25 mouse cellular contexts compared by ENCODE assay signal in the genomic region with DNA sequence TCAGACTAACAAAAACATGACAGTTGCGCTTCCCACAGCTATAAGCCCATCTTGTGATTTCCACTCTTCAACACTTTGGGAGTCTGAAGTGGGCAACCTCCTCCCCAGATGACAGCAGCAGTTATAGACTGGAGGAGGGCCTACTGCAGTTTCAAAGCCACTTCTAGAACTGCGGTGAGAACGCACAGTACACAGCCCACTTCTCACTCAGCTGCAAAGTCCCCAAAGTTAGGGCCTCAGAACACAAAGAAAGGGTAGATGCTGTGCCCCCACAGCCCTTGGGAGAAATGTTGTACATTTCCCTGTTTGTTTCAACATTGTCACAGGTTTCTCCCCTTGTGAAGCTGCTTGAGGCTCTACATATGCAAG. TPM values are rescaled to one million over a fixed set of nuclear protein-coding genes. Genes with fewer than 3 reads are reported as not detected.
DNase-seq lines count a peak whose midpoint lies in the region; ATAC-seq and TF ChIP-seq lines count a peak whose summit lies in the region.
"Had no signal": no experiment of that assay in that cellular context is flagged by ENCODE, and none has a peak within 500 bp of the region (broad histone marks: within the 10 kb centered on the region; RNA-seq: fewer than 3 reads in every experiment).

No protein-coding gene starts in this region.

- no peaks in the 10 kb centered on the region for H3K79me2 ChIP-seq in CH12.LX (replicated peaks; ENCODE audit: control insufficient read depth, extremely low read depth, insufficient read depth, poor library complexity, severe bottlenecking)

- peak overlapping the region; percentile 64 for H3K9ac ChIP-seq in CH12.LX (ENCODE audit: insufficient read depth, low read depth)
- no peak overlapping the region for H3K9ac ChIP-seq in liver, embryonic 13.5 days
- H3K9ac ChIP-seq: hindbrain, embryonic 14.5 days had no signal

- no peak for TF ChIP-seq CTCF in CH12.LX (conservative IDR thresholded peaks at IDR 0.05 in 1 of 2, IDR thresholded peaks at IDR 0.05 in 1 of 2; ENCODE audit: low read depth in 2 of 2, low read length in 2 of 2)

- peak; percentile 33; the same call in 1 of the 2 replicates for TF ChIP-seq EP300 in CH12.LX (IDR thresholded peaks at IDR 0.05; ENCODE audit: low read length)

- TF ChIP-seq RAD21 in CH12.LX (IDR thresholded peaks at IDR 0.05; ENCODE audit: low read depth, low read length): no peak; the same call in 1 of the 2 replicates

- TF ChIP-seq POLR2A in CH12.LX (IDR thresholded peaks at IDR 0.05; ENCODE audit: low read depth, low read length): peak; percentile 34; the same call in 1 of the 2 replicates

- 64% methylated on average over 3 of the region's 3 CpGs for WGBS in liver, embryonic 13.5 days (ENCODE audit: insufficient replicate concordance)

- dilution Hi-C loops in CH12.LX (cut with MboI; ENCODE audit: extremely low pct_ligation_motif_present, extremely low pct_unique_long_range_greater_than_20kb, low sequenced_read_pairs): no loop called here

- H3K9me3 ChIP-seq in CH12.LX (replicated peaks; ENCODE audit: low read length): no peaks in the 10 kb centered on the region
- H3K9me3 ChIP-seq in liver, embryonic 13.5 days (replicated peaks): no peaks in the 10 kb centered on the region
- H3K9me3 ChIP-seq: megakaryocyte, embryonic 14.5 days had no signal

- in situ Hi-C loops in CH12.LX (cut with MboI; ENCODE audit: low pct_ligation_motif_present, low pct_unique_long_range_greater_than_20kb, low sequenced_read_pairs): no loop called here

- peak overlapping the region; percentile 48; the same call in 1 of the 2 replicates for H3K4me2 ChIP-seq in CH12.LX (ENCODE audit: insufficient read depth, low read depth, poor library complexity, severe bottlenecking)
- no peak overlapping the region for H3K4me2 ChIP-seq in liver, embryonic 13.5 days
- H3K4me2 ChIP-seq: hindbrain, embryonic 14.5 days had no signal

- peak overlapping the region; percentile 91 for H3K27ac ChIP-seq in CH12.LX (ENCODE audit: insufficient read depth, low read depth)
- H3K27ac ChIP-seq in liver, embryonic 13.5 days: peak overlapping the region; percentile 24; the same call in 1 of the 2 replicates
- H3K27ac ChIP-seq: heart, adult 2 months; hindbrain, embryonic 14.5 days had no signal

- no peak for ATAC-seq in liver, embryonic 13.5 days (ENCODE audit: low read depth)
- no peak for ATAC-seq in inflammation-experienced regulatory T-cells, adult 6 months
- ATAC-seq: intestine, postnatal 0 days had no signal

- H3K4me3 ChIP-seq in CH12.LX (replicated peaks in 1 of 3; ENCODE audit: low read depth in 2 of 3, low read length in 2 of 3, poor library complexity in 1 of 3): no peak overlapping the region
- H3K4me3 ChIP-seq in liver, embryonic 13.5 days (replicated peaks): no peak overlapping the region
- H3K4me3 ChIP-seq: heart, adult 2 months; megakaryocyte, embryonic 14.5 days had no signal

- H3K27me3 ChIP-seq in CH12.LX (replicated peaks): no peaks in the 10 kb centered on the region
- H3K27me3 ChIP-seq in liver, embryonic 13.5 days: no peaks in the 10 kb centered on the region
- H3K27me3 ChIP-seq: megakaryocyte, embryonic 14.5 days had no signal

- peak; percentile 17 for DNase-seq in CD4-positive, CD25-positive, alpha-beta regulatory T cell, adult 2 months (ENCODE audit: low read depth, low spot score)
- peak; percentile 69 for DNase-seq in CH12.LX (ENCODE audit: extremely low read depth)
- DNase-seq in liver, embryonic 13.5 days: no peak
- peak; percentile 82 for DNase-seq in thymus, postnatal 0 days (ENCODE audit: low spot score)
- DNase-seq in layer of hippocampus, adult 18-20 months (ENCODE audit: low spot score in 2 of 2): no peak
- DNase-seq in layer of hippocampus, postnatal 14 days (ENCODE audit: low spot score in 2 of 2): no peak
- DNase-seq: adrenal gland, adult 8-10 months; cerebellum, adult 9-11 months; gastrocnemius, postnatal 10 days; heart, adult 2 months; heart, postnatal 14 days; right cerebral cortex, postnatal 25 days had no signal

- H3K36me3 ChIP-seq in CH12.LX (replicated peaks in 1 of 2; ENCODE audit: control insufficient read depth in 1 of 2, insufficient read depth in 1 of 2, low read length in 1 of 2): no peaks in the 10 kb centered on the region
- no peaks in the 10 kb centered on the region for H3K36me3 ChIP-seq in liver, embryonic 13.5 days

- peaks cover 31 to 65% of the 10 kb centered on the region in 2 experiments for H3K4me1 ChIP-seq in CH12.LX (ENCODE audit: control insufficient read depth in 1 of 2, insufficient read depth in 2 of 2)
- no peaks in the 10 kb centered on the region for H3K4me1 ChIP-seq in liver, embryonic 13.5 days (replicated peaks)

TF ChIP-seq in CH12.LX, 34 proteins besides CTCF, POLR2A, EP300 and RAD21:
- peak; percentile 10; the same call in 1 of the 2 replicates for TF ChIP-seq MAX (IDR thresholded peaks at IDR 0.05; ENCODE audit: low read length)
- TF ChIP-seq NRF1 (IDR thresholded peaks at IDR 0.05; ENCODE audit: low read depth, low read length): no peak
- peak; percentile 44; the same call in 1 of the 2 replicates for TF ChIP-seq HCFC1 (IDR thresholded peaks at IDR 0.05; ENCODE audit: low read depth, low read length)
- no peak for TF ChIP-seq USF1 (IDR thresholded peaks at IDR 0.05; ENCODE audit: low read depth, low read length)
- TF ChIP-seq RCOR1 (conservative IDR thresholded peaks at IDR 0.05; ENCODE audit: low read depth, low read length): no peak
- TF ChIP-seq JUND (conservative IDR thresholded peaks at IDR 0.05; ENCODE audit: low read depth, low read length): no peak
- no peak for TF ChIP-seq ZNF384 (IDR thresholded peaks at IDR 0.05; ENCODE audit: low read depth, low read length)
- no peak for TF ChIP-seq ELF1 (IDR thresholded peaks at IDR 0.05; ENCODE audit: low read depth, low read length)
- TF ChIP-seq PAX5 (IDR thresholded peaks at IDR 0.05; ENCODE audit: low read length): no peak
- peak; percentile 46; the same call in 1 of the 2 replicates for TF ChIP-seq POLR2AphosphoS2 (IDR thresholded peaks at IDR 0.05; ENCODE audit: low read depth, low read length)
- peak; percentile 1; the same call in 1 of the 2 replicates for TF ChIP-seq SMC3 (IDR thresholded peaks at IDR 0.05; ENCODE audit: low read depth, low read length)
- TF ChIP-seq KAT2A (IDR thresholded peaks at IDR 0.05; ENCODE audit: insufficient replicate concordance, low read length): no peak
- no peak; the same call in 1 of the 2 replicates for TF ChIP-seq ZMIZ1 (IDR thresholded peaks at IDR 0.05; ENCODE audit: low read depth, low read length)
- no peak for TF ChIP-seq ZC3H11A (IDR thresholded peaks at IDR 0.05; ENCODE audit: low read depth, low read length)
- TF ChIP-seq SIN3A (IDR thresholded peaks at IDR 0.05; ENCODE audit: low read length): 0 out of 2 replicates have a peak, but pooled peaks have one; percentile 17
- no peak for TF ChIP-seq JUN (IDR thresholded peaks at IDR 0.05; ENCODE audit: insufficient read depth, low read depth, low read length)
- TF ChIP-seq IRF4 (IDR thresholded peaks at IDR 0.05; ENCODE audit: low read depth, low read length): no peak; the same call in 1 of the 2 replicates
- 0 out of 2 replicates have a peak, but pooled peaks have one; percentile 49 for TF ChIP-seq UBTF (IDR thresholded peaks at IDR 0.05; ENCODE audit: low read depth, low read length)
- no peak for TF ChIP-seq MAFK (IDR thresholded peaks at IDR 0.05; ENCODE audit: insufficient replicate concordance, low read length)
- no peak for TF ChIP-seq MYC (IDR thresholded peaks at IDR 0.05; ENCODE audit: low read depth, low read length)
- no peak for TF ChIP-seq MXI1 (IDR thresholded peaks at IDR 0.05; ENCODE audit: low read depth, low read length)
- TF ChIP-seq E2F4 (IDR thresholded peaks at IDR 0.05; ENCODE audit: insufficient replicate concordance, low read depth, low read length): no peak
- TF ChIP-seq NELFE (IDR thresholded peaks at IDR 0.05; ENCODE audit: low read depth, low read length): peak; percentile 52
TF ChIP-seq in CH12.LX: peak in this region for 7.

RNA-seq across cellular contexts. Expression of gene Ikzf1, which starts 16.9 kb away (rescaled TPM):
- total RNA-seq in CH12.LX (2012; rRNA removed) (44.0 and 51.2 TPM in 2 replicates), CH12.LX (2014; rRNA removed) (27.8 and 33.1 TPM in 2 replicates)
- 56.8 and 68.7 TPM in 2 replicates for polyA plus RNA-seq in CH12.LX (2012; ENCODE audit: insufficient read length, low read depth)
- 28.3 and 44.6 TPM in 2 replicates for polyA plus RNA-seq in liver, embryonic 13.5 days (2015; fragmentation: Nextera tagmentation; extraction: Ambion mirVana)
- polyA plus RNA-seq in thymus, postnatal 0 days (2015; fragmentation: Nextera tagmentation; extraction: Ambion mirVana): 91.7 and 100 TPM in 2 replicates
- 100 to 1,000 TPM; 134 to 138 (median 138) TPM for polyA plus RNA-seq in inflammation-experienced regulatory T-cells, adult 6 months (2017; shearing (Covaris generic))
- total RNA-seq in layer of hippocampus, adult 18-20 months (2021): 1 to 10 TPM; 3.7 to 3.9 TPM
- 1 to 10 TPM; 3.2 to 3.9 TPM for total RNA-seq in layer of hippocampus, postnatal 14 days (2021)

RNA-seq across cellular contexts. Expression of gene 4930512M02Rik, which starts 40.3 kb away (rescaled TPM):
- total RNA-seq in CH12.LX (2012; rRNA removed): not detected in 2 replicates
- total RNA-seq in CH12.LX (2014; rRNA removed): not detected in 2 replicates
- polyA plus RNA-seq in CH12.LX (2012; ENCODE audit: insufficient read length, low read depth): not detected in 2 replicates
- not detected in 2 replicates for polyA plus RNA-seq in liver, embryonic 13.5 days (2015; fragmentation: Nextera tagmentation; extraction: Ambion mirVana)
- not detected in 2 replicates for polyA plus RNA-seq in thymus, postnatal 0 days (2015; fragmentation: Nextera tagmentation; extraction: Ambion mirVana)
- polyA plus RNA-seq in inflammation-experienced regulatory T-cells, adult 6 months (2017; shearing (Covaris generic)): not detected
- not detected for total RNA-seq in layer of hippocampus, adult 18-20 months (2021)
- total RNA-seq in layer of hippocampus, postnatal 14 days (2021): not detected
- total RNA-seq: adrenal gland, adult 8-10 months; gastrocnemius, postnatal 10 days; heart, adult 2 months; heart, postnatal 14 days; MEL; midbrain, postnatal 0 days had no signal
- polyA plus RNA-seq: embryonic facial prominence, embryonic 14.5 days; forebrain, embryonic 11.5 days; frontal cortex, adult 2 months; heart, adult 2 months; hindbrain, embryonic 14.5 days; intestine, postnatal 0 days; kidney, embryonic 16.5 days; limb, embryonic 14.5 days; lung, embryonic 16.5 days; midbrain, postnatal 0 days; neural tube, embryonic 11.5 days had no signal

Comparison
In these comparisons a context has a peak if more than half of its experiments do, and no peak if none do; other contexts are left out.
1. DNase-seq: peak in CD4-positive, CD25-positive, alpha-beta regulatory T cell, adult 2 months (single experiment), CH12.LX (single experiment) and thymus, postnatal 0 days (single experiment); none in liver, embryonic 13.5 days (single experiment), layer of hippocampus, adult 18-20 months (0 of 2) and layer of hippocampus, postnatal 14 days (0 of 2).